Mouse (Mus musculus) stomach, postnatal 0 days (tissue): Measurements from ENCODE around the gene Urb2.

Source experiments
- CTCF ChIP-seq: IDR thresholded peaks from 2 replicates; pipeline ENCODE4 v1.5.1; 2016; ENCODE audit warnings: antibody characterized with exemption, low read depth, mild to moderate bottlenecking, moderate library complexity
- EP300 ChIP-seq: optimal IDR thresholded peaks from 2 replicates; pipeline ENCODE3; 2016; ENCODE audit warnings: antibody characterized with exemption

DNA sequence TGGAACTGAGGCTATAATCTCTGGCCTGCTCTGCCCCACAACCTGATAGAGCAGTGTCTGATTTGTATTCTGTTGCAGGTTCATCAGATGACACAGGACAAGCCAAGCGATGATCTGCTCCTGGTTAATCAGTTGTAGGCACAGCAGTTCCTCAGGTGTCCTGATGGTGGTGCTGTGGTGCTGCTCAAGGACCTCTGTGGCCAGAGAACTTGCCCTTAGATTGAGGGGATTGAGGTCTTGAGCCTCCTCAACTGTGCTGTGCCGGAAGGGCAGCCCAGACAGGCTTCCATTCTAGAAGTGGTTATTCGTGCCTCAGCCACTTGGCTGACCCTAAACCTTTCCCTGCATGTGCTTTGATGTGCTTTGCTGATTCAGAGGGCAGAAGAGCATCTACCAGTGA, 30.8 kb downstream of the Urb2 start:
- TF ChIP-seq CTCF (peak; percentile 99), EP300 (no peak)
